Mouse (Mus musculus) liver, embryonic 14.5 days (tissue): Measurements from ENCODE around the gene Rab26. TPM values are rescaled to one million over a fixed set of nuclear protein-coding genes. Genes with fewer than 3 reads are reported as not detected.

Experiments used
- ATAC-seq: fragments of 200-750 bp; cut with Nextera tagmentation; 2 replicates; pipeline ENCODE4 v1.8.0; 2017; ENCODE audit warnings: moderate number of reproducible peaks, mild to moderate bottlenecking, moderate library complexity; ENCODE audit not compliant: insufficient read depth
- DNase-seq, 3 experiments: peaks; one replicate each; pipeline ENCODE4 v3.0.0-alpha.2; 2012 to 2013; ENCODE audit warnings: low read depth in 3 of 3, low spot score in 3 of 3
- H3K27ac ChIP-seq: fragments of 300-500 bp; sonication (generic); 2 replicates; pipeline ENCODE4 v1.5.1; 2014; ENCODE audit warnings: moderate library complexity, mild to moderate bottlenecking, control low read depth, inconsistent platforms
- H3K27me3 ChIP-seq: fragments of 300-500 bp; sonication (generic); 2 replicates; pipeline ENCODE4 v1.6.1; 2014; ENCODE audit warnings: mild to moderate bottlenecking, low read length, moderate library complexity; ENCODE audit not compliant: control insufficient read depth, insufficient read depth
- H3K36me3 ChIP-seq: fragments of 300-500 bp; sonication (generic); replicated peaks from 2 replicates; pipeline ENCODE4 v1.6.1; 2014; ENCODE audit warnings: low read depth; ENCODE audit not compliant: control insufficient read depth, insufficient read depth
- H3K4me1 ChIP-seq, 2 experiments: fragments of 200-500 bp in 1 of 2; fragments of 300-500 bp in 1 of 2; sonication (generic) in 1 of 2; replicated peaks; 2 replicates each; pipeline ENCODE4 v1.6.1; 2012 to 2014; ENCODE audit warnings: antibody characterized with exemption in 1 of 2, inconsistent platforms in 1 of 2, low read length in 1 of 2; ENCODE audit not compliant: control insufficient read depth in 2 of 2, insufficient read depth in 2 of 2
- H3K4me2 ChIP-seq: fragments of 300-500 bp; sonication (generic); 2 replicates; pipeline ENCODE4 v1.6.1; 2014; ENCODE audit warnings: low read depth, mild to moderate bottlenecking, control low read depth, moderate library complexity
- H3K4me3 ChIP-seq, 2 experiments: fragments of 200-500 bp in 1 of 2; fragments of 300-500 bp in 1 of 2; sonication (generic) in 1 of 2; 2 replicates each; pipeline ENCODE4 v1.5.1; 2012 to 2014; ENCODE audit warnings: low read depth in 2 of 2, low read length in 2 of 2, mild to moderate bottlenecking in 2 of 2, control low read depth in 1 of 2, inconsistent platforms in 1 of 2, moderate library complexity in 1 of 2; ENCODE audit not compliant: insufficient read depth in 1 of 2
- H3K9ac ChIP-seq: fragments of 300-500 bp; sonication (generic); replicated peaks from 2 replicates; pipeline ENCODE4 v1.6.1; 2014; ENCODE audit warnings: mild to moderate bottlenecking, control low read depth, moderate library complexity
- H3K9me3 ChIP-seq: fragments of 300-500 bp; sonication (generic); 2 replicates; pipeline ENCODE4 v1.6.1; 2016; ENCODE audit warnings: low read length, mixed read lengths; ENCODE audit not compliant: control insufficient read depth
- CTCF ChIP-seq: IDR thresholded peaks from 2 replicates; pipeline ENCODE4 v1.5.1; 2016; ENCODE audit warnings: antibody characterized with exemption, low read depth, control low read depth
- EP300 ChIP-seq: IDR thresholded peaks from 2 replicates; pipeline ENCODE4 v1.6.1; 2016; ENCODE audit warnings: antibody characterized with exemption, low read depth
- WGBS: fragments of 180-500 bp; shearing (Covaris S2); extraction: QIAGEN DNeasy Blood & Tissue Kit; methylation state at CpG from one replicate; pipeline ENCODE4 v1.1.7; 2014; ENCODE audit not compliant: insufficient replicate concordance; 5-methylcytosine and 5-hydroxymethylcytosine counted together
- polyA plus RNA-seq, 2 experiments: library from polyadenylated mRNA; depleted of rRNA in 1 of 2; stranded (reverse) in 1 of 2; unstranded in 1 of 2; fragments of >200 nt; fragmentation: Nextera tagmentation in 1 of 2; extraction: Ambion mirVana in 1 of 2; gene quantifications; 2 replicates each; pipeline versions ENCODE4 v1.2.1 to v1.2.3; 2012 to 2014

Rab26 gene
- polyA plus RNA-seq, 2 experiments: 0.21 to 0.95 TPM

GRCm38 (mm10) chr17:24514270-24515257 lies 19.4 kb downstream of the Rab26 start:
- no peak overlapping the region for H3K9ac ChIP-seq
- TF ChIP-seq EP300 (no peak), CTCF (no peak)
- H3K4me3 ChIP-seq: no peak overlapping the region
- no peaks in the 10 kb centered on the region for H3K4me1 ChIP-seq
- no peaks in the 10 kb centered on the region for H3K27me3 ChIP-seq
- peak; percentile 55 for ATAC-seq
- WGBS: 77% methylated on average over 24 of the region's 24 CpGs
- H3K36me3 ChIP-seq: peaks cover 34% of the 10 kb centered on the region
- no peak overlapping the region for H3K4me2 ChIP-seq
- H3K27ac ChIP-seq: no peak overlapping the region
- no peak for DNase-seq
- H3K9me3 ChIP-seq: no peaks in the 10 kb centered on the region

GRCm38 (mm10) chr17:24513609-24514008 lies 20.4 kb downstream of the Rab26 start:
- Histone ChIP-seq H3K27me3 (no peaks in the 10 kb centered on the region), H3K9ac (no peak overlapping the region), H3K36me3 (peaks cover 36% of the 10 kb centered on the region), H3K9me3 (no peaks in the 10 kb centered on the region), H3K4me2 (no peak overlapping the region), H3K27ac (no peak overlapping the region), H3K4me1 (no peaks in the 10 kb centered on the region), H3K4me3 (no peak overlapping the region)
- TF ChIP-seq CTCF: peak; percentile 79
- no peak for TF ChIP-seq EP300
- no peak; the same call in 1 of the 2 replicates for ATAC-seq
- WGBS: 56% methylated on average over 5 of the region's 5 CpGs
- no peak for DNase-seq

- Histone ChIP-seq H3K4me3 (no peak overlapping the region), H3K36me3 (peaks cover 27% of the 10 kb centered on the region), H3K9me3 (no peaks in the 10 kb centered on the region), H3K27ac (no peak overlapping the region), H3K27me3 (no peaks in the 10 kb centered on the region), H3K9ac (no peak overlapping the region), H3K4me2 (no peak overlapping the region), H3K4me1 (no peaks in the 10 kb centered on the region)
- TF ChIP-seq CTCF: no peak
- TF ChIP-seq EP300: no peak
- DNase-seq (no peak), ATAC-seq (no peak)
- 68% methylated on average over 12 of the region's 12 CpGs for WGBS
Observed at GRCm38 (mm10) chr17:24507806-24508460, 26.1 kb downstream of the Rab26 start.

- Histone ChIP-seq H3K9ac (no peak overlapping the region), H3K4me3 (no peak overlapping the region; a peak in 1 of 4 replicates), H3K27me3 (no peaks in the 10 kb centered on the region), H3K4me2 (peak overlapping the region; percentile 44), H3K9me3 (no peaks in the 10 kb centered on the region), H3K36me3 (peaks cover 27% of the 10 kb centered on the region), H3K27ac (no peak overlapping the region), H3K4me1 (no peaks in the 10 kb centered on the region)
- 60% methylated on average over 19 of the region's 19 CpGs for WGBS
- ATAC-seq (peak; percentile 15; the same call in 1 of the 2 replicates), DNase-seq (no peak)
- no peak for TF ChIP-seq CTCF
- TF ChIP-seq EP300: no peak
Observed at GRCm38 (mm10) chr17:24507129-24507664, 26.8 kb downstream of the Rab26 start.
